Mouse (Mus musculus): ENCODE measurements at regions not wholly inside any gene's neighbourhood (a gene's known extent, or its start where the extent isn't known, plus 50 kb on each side); places are given as distances from the start of the nearest gene placed in this dataset.
A peak's percentile ranks its signal among the peaks of the same experiment; 100 is the strongest.

GRCm38 (mm10) chr2:160048286-160048685 lies 285.7 kb downstream of the Gm826 start:
- no peak for DNase-seq (ENCODE audit: low spot score)
- no peaks in the 10 kb centered on the region for H3K9me3 ChIP-seq (ENCODE audit: control insufficient read depth, low read length)
- TF ChIP-seq POLR2A (IDR thresholded peaks at IDR 0.05; ENCODE audit: borderline replicate concordance, extremely low read depth, insufficient read depth, insufficient read length) = no peak
- H3K27me3 ChIP-seq (ENCODE audit: control insufficient read depth, insufficient read depth, low read length) = no peaks in the 10 kb centered on the region
- no peak overlapping the region for H3K4me2 ChIP-seq (replicated peaks; ENCODE audit: low read depth, low read length, severe bottlenecking)
- no peak for ATAC-seq (ENCODE audit: low FRiP score, low read depth)
- H3K4me1 ChIP-seq (ENCODE audit: control insufficient read depth, insufficient read depth, low read length) = no peaks in the 10 kb centered on the region
- H3K4me3 ChIP-seq (replicated peaks; ENCODE audit: low read length) = no peak overlapping the region
- H3K9ac ChIP-seq (ENCODE audit: low read depth, low read length, severe bottlenecking) = no peak overlapping the region
- H3K36me3 ChIP-seq (ENCODE audit: control insufficient read depth, insufficient read depth, low read length) = no peaks in the 10 kb centered on the region
- no peak overlapping the region for H3K27ac ChIP-seq (replicated peaks; ENCODE audit: low read depth, low read length)
- 81% methylated on average over 9 of the region's 9 CpGs for WGBS

GRCm38 (mm10) chr2:160046881-160047543 lies 286.9 kb downstream of the Gm826 start:
- DNase-seq (ENCODE audit: low spot score) = no peak
- WGBS = 17% methylated on average over 7 of the region's 7 CpGs
- ATAC-seq (ENCODE audit: low FRiP score, low read depth) = no peak
- Histone ChIP-seq H3K27me3 (ENCODE audit: control insufficient read depth, insufficient read depth, low read length) (no peaks in the 10 kb centered on the region), H3K9ac (ENCODE audit: low read depth, low read length, severe bottlenecking) (no peak overlapping the region), H3K4me2 (replicated peaks; ENCODE audit: low read depth, low read length, severe bottlenecking) (no peak overlapping the region), H3K4me3 (replicated peaks; ENCODE audit: low read length) (no peak overlapping the region), H3K36me3 (ENCODE audit: control insufficient read depth, insufficient read depth, low read length) (no peaks in the 10 kb centered on the region), H3K4me1 (ENCODE audit: control insufficient read depth, insufficient read depth, low read length) (no peaks in the 10 kb centered on the region), H3K9me3 (ENCODE audit: control insufficient read depth, low read length) (no peaks in the 10 kb centered on the region), H3K27ac (replicated peaks; ENCODE audit: low read depth, low read length) (no peak overlapping the region)
- TF ChIP-seq POLR2A (IDR thresholded peaks at IDR 0.05; ENCODE audit: borderline replicate concordance, extremely low read depth, insufficient read depth, insufficient read length) = no peak

GRCm38 (mm10) chr2:160044591-160044990 lies 289.4 kb downstream of the Gm826 start:
- H3K36me3 ChIP-seq (ENCODE audit: control insufficient read depth, insufficient read depth, low read length) = no peaks in the 10 kb centered on the region
- H3K4me2 ChIP-seq (replicated peaks; ENCODE audit: low read depth, low read length, severe bottlenecking) = no peak overlapping the region
- no peaks in the 10 kb centered on the region for H3K4me1 ChIP-seq (ENCODE audit: control insufficient read depth, insufficient read depth, low read length)
- no peaks in the 10 kb centered on the region for H3K9me3 ChIP-seq (ENCODE audit: control insufficient read depth, low read length)
- H3K27me3 ChIP-seq (ENCODE audit: control insufficient read depth, insufficient read depth, low read length) = no peaks in the 10 kb centered on the region
- DNase-seq (ENCODE audit: low spot score) (no peak), ATAC-seq (ENCODE audit: low FRiP score, low read depth) (no peak)
- no peak overlapping the region for H3K9ac ChIP-seq (ENCODE audit: low read depth, low read length, severe bottlenecking)
- 58% methylated on average over 4 of the region's 4 CpGs for WGBS
- H3K27ac ChIP-seq (replicated peaks; ENCODE audit: low read depth, low read length) = no peak overlapping the region
- TF ChIP-seq POLR2A (IDR thresholded peaks at IDR 0.05; ENCODE audit: borderline replicate concordance, extremely low read depth, insufficient read depth, insufficient read length) = no peak
- H3K4me3 ChIP-seq (replicated peaks; ENCODE audit: low read length) = no peak overlapping the region

GRCm38 (mm10) chr2:160044184-160044583 lies 289.8 kb downstream of the Gm826 start:
- H3K9me3 ChIP-seq (ENCODE audit: control insufficient read depth, low read length) = no peaks in the 10 kb centered on the region
- WGBS = 84% methylated on average over 2 of the region's 2 CpGs
- no peaks in the 10 kb centered on the region for H3K4me1 ChIP-seq (ENCODE audit: control insufficient read depth, insufficient read depth, low read length)
- no peak for TF ChIP-seq POLR2A (IDR thresholded peaks at IDR 0.05; ENCODE audit: borderline replicate concordance, extremely low read depth, insufficient read depth, insufficient read length)
- no peaks in the 10 kb centered on the region for H3K27me3 ChIP-seq (ENCODE audit: control insufficient read depth, insufficient read depth, low read length)
- H3K9ac ChIP-seq (ENCODE audit: low read depth, low read length, severe bottlenecking) = no peak overlapping the region
- H3K4me3 ChIP-seq (replicated peaks; ENCODE audit: low read length) = no peak overlapping the region
- DNase-seq (ENCODE audit: low spot score) (no peak), ATAC-seq (ENCODE audit: low FRiP score, low read depth) (0 out of 2 replicates have a peak, but pooled peaks have one; percentile 53)
- H3K4me2 ChIP-seq (replicated peaks; ENCODE audit: low read depth, low read length, severe bottlenecking) = no peak overlapping the region
- H3K27ac ChIP-seq (replicated peaks; ENCODE audit: low read depth, low read length) = no peak overlapping the region
- no peaks in the 10 kb centered on the region for H3K36me3 ChIP-seq (ENCODE audit: control insufficient read depth, insufficient read depth, low read length)

GRCm38 (mm10) chr2:160029432-160029831 lies 304.5 kb downstream of the Gm826 start:
- Histone ChIP-seq H3K9me3 (ENCODE audit: control insufficient read depth, low read length) (no peaks in the 10 kb centered on the region), H3K36me3 (ENCODE audit: control insufficient read depth, insufficient read depth, low read length) (no peaks in the 10 kb centered on the region), H3K9ac (ENCODE audit: low read depth, low read length, severe bottlenecking) (no peak overlapping the region), H3K4me1 (ENCODE audit: control insufficient read depth, insufficient read depth, low read length) (no peaks in the 10 kb centered on the region), H3K4me2 (replicated peaks; ENCODE audit: low read depth, low read length, severe bottlenecking) (no peak overlapping the region), H3K4me3 (replicated peaks; ENCODE audit: low read length) (no peak overlapping the region), H3K27me3 (ENCODE audit: control insufficient read depth, insufficient read depth, low read length) (no peaks in the 10 kb centered on the region), H3K27ac (replicated peaks; ENCODE audit: low read depth, low read length) (no peak overlapping the region)
- no peak for DNase-seq (ENCODE audit: low spot score)
- no peak for ATAC-seq (ENCODE audit: low FRiP score, low read depth)
- 87% methylated on average over 1 of the region's 1 CpGs for WGBS
- no peak for TF ChIP-seq POLR2A (IDR thresholded peaks at IDR 0.05; ENCODE audit: borderline replicate concordance, extremely low read depth, insufficient read depth, insufficient read length)

Data from limb, embryonic 14.5 days (tissue).